Comparison of ENCODE assay signal across 30 mouse cellular contexts in genomic region chr4:53846326-53846725, GRCm38 (mm10).
"Had no signal": no experiment of that assay in that cellular context is flagged by ENCODE, and none has a peak within 500 bp of the region (broad histone marks: within the 10 kb centered on the region; RNA-seq: fewer than 3 reads in every experiment).

No protein-coding gene starts in this region.

- H3K4me3 ChIP-seq: limb, embryonic 10.5 days; limb, embryonic 12.5 days; limb, embryonic 13.5 days; limb, embryonic 15.5 days; liver, embryonic 12.5 days; liver, embryonic 13.5 days; liver, embryonic 15.5 days; lung, embryonic 15.5 days; megakaryocyte, embryonic 14.5 days; midbrain, embryonic 10.5 days; midbrain, embryonic 12.5 days; midbrain, embryonic 13.5 days; midbrain, embryonic 15.5 days; myocyte; neural tube, embryonic 12.5 days had no signal

- H3K9me3 ChIP-seq: limb, embryonic 10.5 days; limb, embryonic 12.5 days; limb, embryonic 13.5 days; limb, embryonic 15.5 days; liver, embryonic 12.5 days; liver, embryonic 13.5 days; liver, embryonic 15.5 days; lung, embryonic 15.5 days; megakaryocyte, embryonic 14.5 days; midbrain, embryonic 10.5 days; midbrain, embryonic 12.5 days; midbrain, embryonic 13.5 days; midbrain, embryonic 15.5 days; neural tube, embryonic 12.5 days had no signal

- H3K27ac ChIP-seq: limb, embryonic 10.5 days; limb, embryonic 12.5 days; limb, embryonic 13.5 days; limb, embryonic 15.5 days; liver, embryonic 12.5 days; liver, embryonic 13.5 days; liver, embryonic 14.5 days; liver, embryonic 15.5 days; lung, embryonic 15.5 days; macrophage; midbrain, embryonic 10.5 days; midbrain, embryonic 12.5 days; midbrain, embryonic 13.5 days; midbrain, embryonic 15.5 days; neural tube, embryonic 12.5 days had no signal

- H3K36me3 ChIP-seq: liver, embryonic 12.5 days; liver, embryonic 13.5 days; lung, embryonic 15.5 days; midbrain, embryonic 15.5 days had no signal

- ATAC-seq: liver, embryonic 12.5 days; liver, postnatal 0 days; lung, postnatal 0 days; midbrain, embryonic 13.5 days; midbrain, embryonic 15.5 days had no signal

- H3K9ac ChIP-seq: limb, embryonic 12.5 days; limb, embryonic 13.5 days; limb, embryonic 15.5 days; liver, embryonic 12.5 days; liver, embryonic 13.5 days; liver, embryonic 14.5 days; liver, embryonic 15.5 days; liver, postnatal 0 days; lung, embryonic 14.5 days; lung, embryonic 15.5 days; midbrain, embryonic 12.5 days; midbrain, embryonic 13.5 days; midbrain, embryonic 15.5 days; neural tube, embryonic 12.5 days had no signal

- H3K4me1 ChIP-seq: limb, embryonic 10.5 days; limb, embryonic 12.5 days; limb, embryonic 13.5 days; limb, embryonic 15.5 days; liver, embryonic 12.5 days; liver, embryonic 13.5 days; liver, embryonic 15.5 days; lung, embryonic 15.5 days; neural tube, embryonic 12.5 days had no signal

- H3K27me3 ChIP-seq: limb, embryonic 12.5 days; limb, embryonic 13.5 days; limb, embryonic 15.5 days; liver, embryonic 12.5 days; liver, embryonic 13.5 days; liver, embryonic 15.5 days; lung, embryonic 15.5 days; megakaryocyte, embryonic 14.5 days; midbrain, embryonic 12.5 days; midbrain, embryonic 13.5 days; midbrain, embryonic 15.5 days; neural tube, embryonic 12.5 days had no signal

- DNase-seq: left cerebral cortex, postnatal 4 days; liver; liver, embryonic 13.5 days; liver, postnatal 0 days; lung, adult 18-20 months; lung, adult 2 months; lung, embryonic 14.5 days; lung, postnatal 10 days; lung, postnatal 14 days; lung, postnatal 36 days; lung, postnatal 4 days; midbrain, embryonic 14.5 days had no signal

- H3K4me2 ChIP-seq: limb, embryonic 12.5 days; limb, embryonic 13.5 days; limb, embryonic 15.5 days; liver, embryonic 11.5 days; liver, embryonic 12.5 days; liver, embryonic 13.5 days; liver, embryonic 15.5 days; lung, embryonic 14.5 days; lung, embryonic 15.5 days; midbrain, embryonic 12.5 days; midbrain, embryonic 13.5 days; midbrain, embryonic 15.5 days; neural tube, embryonic 12.5 days had no signal
